Mouse (Mus musculus): ENCODE measurements around the gene Shc1. TPM values are rescaled to one million over a fixed set of nuclear protein-coding genes. Genes with fewer than 3 reads are reported as not detected.
"Not testable (repeated sequence)": the region's sequence is repeated elsewhere in the genome, so short reads cannot be mapped to it uniquely, and the experiment has no call there.

Shc1 gene
- total RNA-seq, 2 experiments from 2014 or later = 20.2 TPM

- intact Hi-C loops (cut with DNase I) = no loop called here
- peak; percentile 94 to 97 for DNase-seq
Measured at GRCm38 (mm10) chr3:89411490-89412393, 6.5 kb upstream of the Shc1 start, which contains the start of gene Flad1. Flad1 (minus strand) TSS chr3:89411870.

GRCm38 (mm10) chr3:89416158-89416557 is 2.1 kb upstream of the Shc1 start:
- intact Hi-C loops (cut with DNase I) = no loop called here
- DNase-seq = no peak

- intact Hi-C loops (cut with DNase I) = no loop called here
- no peak for DNase-seq
Measured at GRCm38 (mm10) chr3:89417131-89417530, 1.1 kb upstream of the Shc1 start.

- intact Hi-C loops (cut with DNase I) = no loop called here
- no peak for DNase-seq
Measured at GRCm38 (mm10) chr3:89417840-89418169, 438 bp upstream of the Shc1 start.

GRCm38 (mm10) chr3:89418861-89419250 is 613 bp downstream of the Shc1 start:
- intact Hi-C loops (cut with DNase I) = no loop called here
- peak; percentile 69 to 80 for DNase-seq

GRCm38 (mm10) chr3:89419571-89419970 is 1.3 kb downstream of the Shc1 start:
- intact Hi-C loops (cut with DNase I) = no loop called here
- DNase-seq = peak in 1 of 2 experiments; percentile 44

GRCm38 (mm10) chr3:89419981-89420380 is 1.7 kb downstream of the Shc1 start:
- intact Hi-C loops (cut with DNase I) = no loop called here
- DNase-seq = no peak

- no peak for DNase-seq
- intact Hi-C loops (cut with DNase I) = no loop called here
Measured at GRCm38 (mm10) chr3:89420421-89420820, 2.2 kb downstream of the Shc1 start.

GRCm38 (mm10) chr3:89421002-89421774 is 2.9 kb downstream of the Shc1 start:
- intact Hi-C loops (cut with DNase I) = no loop called here
- DNase-seq = peak; percentile 71 to 82

GRCm38 (mm10) chr3:89421810-89422473 is 3.7 kb downstream of the Shc1 start:
- intact Hi-C loops (cut with DNase I) = no loop called here
- DNase-seq = peak in 1 of 2 experiments; percentile 27

- no peak for DNase-seq
Measured at GRCm38 (mm10) chr3:89422556-89423205, 4.4 kb downstream of the Shc1 start.

GRCm38 (mm10) chr3:89424416-89425140 is 6.3 kb downstream of the Shc1 start:
- no peak for DNase-seq
- intact Hi-C loops (cut with DNase I) = no loop called here

More at GRCm38 (mm10) chr3:89422556-89423205, 4.4 kb downstream of the Shc1 start:
- intact Hi-C loops (cut with DNase I) = no loop called here

- no peak for DNase-seq
- intact Hi-C loops (cut with DNase I) = no loop called here
Measured at GRCm38 (mm10) chr3:89425141-89425525, 6.9 kb downstream of the Shc1 start.

GRCm38 (mm10) chr3:89425876-89426275 is 7.6 kb downstream of the Shc1 start:
- no peak for DNase-seq
- intact Hi-C loops (cut with DNase I) = no loop called here

GRCm38 (mm10) chr3:89429021-89429420 is 10.8 kb downstream of the Shc1 start:
- DNase-seq; intact Hi-C loops (cut with DNase I): not testable (repeated sequence)

GRCm38 (mm10) chr3:89430171-89431159 is 12.2 kb downstream of the Shc1 start, which contains the start of gene Pygo2:
Pygo2 (plus strand) TSS chr3:89430214.
- intact Hi-C loops (cut with DNase I) = no loop called here
- peak; percentile 88 to 96 for DNase-seq

GRCm38 (mm10) chr3:89432606-89433005 is 14.4 kb downstream of the Shc1 start:
- DNase-seq = no peak
- intact Hi-C loops (cut with DNase I) = no loop called here

GRCm38 (mm10) chr3:89434532-89434931 is 16.3 kb downstream of the Shc1 start:
- DNase-seq = no peak
- intact Hi-C loops (cut with DNase I) = no loop called here

Measured in gastrocnemius, postnatal 36 days (tissue).